Mouse (Mus musculus): Measurements from ENCODE around the gene Clip3.

- TF ChIP-seq ZC3H11A (IDR thresholded peaks at IDR 0.05; ENCODE audit: borderline replicate concordance, low read depth, low read length) (no peak), ZNF384 (IDR thresholded peaks at IDR 0.05; ENCODE audit: low read depth, low read length) (no peak), MAFK (IDR thresholded peaks at IDR 0.05; ENCODE audit: insufficient read depth, low read depth, low read length) (no peak)
Measured at GRCm38 (mm10) chr7:30309395-30310129, 18.0 kb downstream of the Clip3 start.

Data from ES-E14 (cell line).